Mouse (Mus musculus) stomach, embryonic 16.5 days (tissue): ENCODE data around the gene Tns1. TPM values are rescaled to one million over a fixed set of nuclear protein-coding genes. Genes with fewer than 3 reads are reported as not detected.

Source experiments
- ATAC-seq: fragments of 200-750 bp; cut with Nextera tagmentation; 2 replicates; pipeline ENCODE4 v1.8.0; 2017; ENCODE audit warnings: moderate number of reproducible peaks, moderate TSS enrichment; ENCODE audit not compliant: insufficient read depth, low FRiP score
- H3K27ac ChIP-seq: fragments of 300-500 bp; sonication (generic); 2 replicates; pipeline ENCODE4 v1.5.1; 2014; ENCODE audit warnings: low read length
- H3K27me3 ChIP-seq: fragments of 300-500 bp; sonication (generic); 2 replicates; pipeline ENCODE4 v1.6.1; 2014; ENCODE audit warnings: low read length, control low read depth, mixed read lengths; ENCODE audit not compliant: control insufficient read depth, insufficient read depth
- H3K36me3 ChIP-seq: fragments of 300-500 bp; sonication (generic); 2 replicates; pipeline ENCODE4 v1.6.1; 2014; ENCODE audit warnings: low read length; ENCODE audit not compliant: control insufficient read depth, insufficient read depth
- H3K4me1 ChIP-seq: fragments of 300-500 bp; sonication (generic); 2 replicates; pipeline ENCODE4 v1.6.1; 2014; ENCODE audit warnings: low read length, control low read depth, mixed read lengths; ENCODE audit not compliant: control insufficient read depth, insufficient read depth
- H3K4me2 ChIP-seq: fragments of 300-500 bp; sonication (generic); 2 replicates; pipeline ENCODE4 v1.6.1; 2014; ENCODE audit warnings: low read depth, low read length, mixed read lengths
- H3K4me3 ChIP-seq: fragments of 300-500 bp; sonication (generic); replicated peaks from 2 replicates; pipeline ENCODE4 v1.5.1; 2014; ENCODE audit warnings: mild to moderate bottlenecking, low read length
- H3K9ac ChIP-seq: fragments of 300-500 bp; sonication (generic); 2 replicates; pipeline ENCODE4 v1.6.1; 2014; ENCODE audit warnings: low read length
- H3K9me3 ChIP-seq: fragments of 300-500 bp; sonication (generic); replicated peaks from 2 replicates; pipeline ENCODE4 v1.6.1; 2016; ENCODE audit warnings: low read length, control low read depth; ENCODE audit not compliant: control insufficient read depth
- WGBS: fragments of 180-500 bp; shearing (Covaris S2); extraction: QIAGEN DNeasy Blood & Tissue Kit; methylation state at CpG from one replicate; pipeline ENCODE4 v1.1.7; 2014; 5-methylcytosine and 5-hydroxymethylcytosine counted together
- polyA plus RNA-seq: library from polyadenylated mRNA; unstranded; fragments of >200 nt; fragmentation: Nextera tagmentation; extraction: Ambion mirVana; gene quantifications from 2 replicates; pipeline ENCODE4 v1.2.1, GENCODE M21; 2015

Tns1 gene
- polyA plus RNA-seq, 1 experiment from 2014 or later: 45.0 TPM

GRCm38 (mm10) chr1:74000191-74000651, 124.0 kb downstream of the Tns1 start:
- no peak overlapping the region for H3K4me3 ChIP-seq
- 15% methylated on average over 5 of the region's 5 CpGs for WGBS
- H3K27me3 ChIP-seq: no peaks in the 10 kb centered on the region
- no peaks in the 10 kb centered on the region for H3K9me3 ChIP-seq
- H3K9ac ChIP-seq: peak overlapping the region; percentile 40; the same call in 1 of the 2 replicates
- H3K4me2 ChIP-seq: no peak overlapping the region
- peaks cover 34% of the 10 kb centered on the region for H3K4me1 ChIP-seq
- peak; percentile 22; the same call in 1 of the 2 replicates for ATAC-seq
- peak overlapping the region; percentile 62 for H3K27ac ChIP-seq
- H3K36me3 ChIP-seq: no peaks in the 10 kb centered on the region

- Histone ChIP-seq H3K27me3 (no peaks in the 10 kb centered on the region), H3K36me3 (no peaks in the 10 kb centered on the region; the same call in 1 of the 2 replicates), H3K4me1 (peaks cover 34% of the 10 kb centered on the region), H3K9ac (peak overlapping the region; percentile 40; the same call in 1 of the 2 replicates), H3K9me3 (no peaks in the 10 kb centered on the region), H3K4me2 (no peak overlapping the region), H3K4me3 (no peak overlapping the region), H3K27ac (peak overlapping the region; percentile 62)
- no peak for ATAC-seq
- 83% methylated on average over 5 of the region's 5 CpGs for WGBS
Observed at GRCm38 (mm10) chr1:73999533-73999932, 124.7 kb downstream of the Tns1 start.

GRCm38 (mm10) chr1:73998925-73999375, 125.3 kb downstream of the Tns1 start:
- WGBS: 48% methylated on average over 5 of the region's 5 CpGs
- H3K9ac ChIP-seq: no peak overlapping the region

GRCm38 (mm10) chr1:73998131-73998865, 126.0 kb downstream of the Tns1 start:
- ATAC-seq: peak; percentile 46; the same call in 1 of the 2 replicates
- Histone ChIP-seq H3K4me2 (no peak overlapping the region), H3K9me3 (no peaks in the 10 kb centered on the region), H3K4me3 (no peak overlapping the region), H3K27me3 (no peaks in the 10 kb centered on the region), H3K4me1 (peaks cover 38% of the 10 kb centered on the region), H3K36me3 (no peaks in the 10 kb centered on the region; the same call in 1 of the 2 replicates), H3K27ac (peak overlapping the region; percentile 61), H3K9ac (peak overlapping the region; percentile 38; the same call in 1 of the 2 replicates)
- WGBS: 48% methylated on average over 9 of the region's 9 CpGs

More at GRCm38 (mm10) chr1:73998925-73999375, 125.3 kb downstream of the Tns1 start:
- Histone ChIP-seq H3K36me3 (no peaks in the 10 kb centered on the region; the same call in 1 of the 2 replicates), H3K27ac (peak overlapping the region; percentile 61), H3K27me3 (no peaks in the 10 kb centered on the region), H3K9me3 (no peaks in the 10 kb centered on the region), H3K4me1 (peaks cover 38% of the 10 kb centered on the region), H3K4me2 (no peak overlapping the region), H3K4me3 (no peak overlapping the region)
- peak; percentile 1; the same call in 1 of the 2 replicates for ATAC-seq

- no peaks in the 10 kb centered on the region for H3K9me3 ChIP-seq
- no peaks in the 10 kb centered on the region for H3K27me3 ChIP-seq
- ATAC-seq: no peak
- H3K27ac ChIP-seq: no peak overlapping the region
- H3K36me3 ChIP-seq: no peaks in the 10 kb centered on the region; the same call in 1 of the 2 replicates
- H3K4me1 ChIP-seq: peaks cover 38% of the 10 kb centered on the region
- H3K4me2 ChIP-seq: no peak overlapping the region
- 87% methylated on average over 6 of the region's 6 CpGs for WGBS
- H3K9ac ChIP-seq: no peak overlapping the region
- no peak overlapping the region for H3K4me3 ChIP-seq
Observed at GRCm38 (mm10) chr1:73997341-73997740, 126.9 kb downstream of the Tns1 start.

- H3K9me3 ChIP-seq: no peaks in the 10 kb centered on the region
Observed at GRCm38 (mm10) chr1:73996650-73997049, 127.6 kb downstream of the Tns1 start.

GRCm38 (mm10) chr1:73996209-73996608, 128.0 kb downstream of the Tns1 start:
- no peaks in the 10 kb centered on the region; the same call in 1 of the 2 replicates for H3K36me3 ChIP-seq
- H3K27ac ChIP-seq: no peak overlapping the region
- no peaks in the 10 kb centered on the region for H3K27me3 ChIP-seq
- H3K4me2 ChIP-seq: no peak overlapping the region
- WGBS: 48% methylated on average over 2 of the region's 2 CpGs
- ATAC-seq: no peak
- no peaks in the 10 kb centered on the region for H3K9me3 ChIP-seq
- no peak overlapping the region for H3K9ac ChIP-seq
- H3K4me1 ChIP-seq: peaks cover 28% of the 10 kb centered on the region
- H3K4me3 ChIP-seq: no peak overlapping the region

More at GRCm38 (mm10) chr1:73996650-73997049, 127.6 kb downstream of the Tns1 start:
- H3K36me3 ChIP-seq: no peaks in the 10 kb centered on the region; the same call in 1 of the 2 replicates
- H3K27ac ChIP-seq: no peak overlapping the region
- H3K27me3 ChIP-seq: no peaks in the 10 kb centered on the region
- H3K9ac ChIP-seq: no peak overlapping the region
- H3K4me1 ChIP-seq: peaks cover 33% of the 10 kb centered on the region
- H3K4me2 ChIP-seq: no peak overlapping the region
- no peak for ATAC-seq
- no peak overlapping the region for H3K4me3 ChIP-seq
- 90% methylated on average over 3 of the region's 3 CpGs for WGBS

- H3K27ac ChIP-seq: no peak overlapping the region
- no peak overlapping the region for H3K4me2 ChIP-seq
- no peaks in the 10 kb centered on the region; the same call in none of the 2 replicates for H3K36me3 ChIP-seq
- no peak overlapping the region for H3K4me3 ChIP-seq
- H3K9me3 ChIP-seq: no peaks in the 10 kb centered on the region
- no peaks in the 10 kb centered on the region for H3K27me3 ChIP-seq
- H3K9ac ChIP-seq: no peak overlapping the region
- WGBS: 86% methylated on average over 13 of the region's 13 CpGs
- H3K4me1 ChIP-seq: peaks cover 23% of the 10 kb centered on the region
- ATAC-seq: no peak
Observed at GRCm38 (mm10) chr1:73995063-73995810, 129.0 kb downstream of the Tns1 start.
